Comparison of ENCODE assay signal across 16 mouse cellular contexts in the genomic region with DNA sequence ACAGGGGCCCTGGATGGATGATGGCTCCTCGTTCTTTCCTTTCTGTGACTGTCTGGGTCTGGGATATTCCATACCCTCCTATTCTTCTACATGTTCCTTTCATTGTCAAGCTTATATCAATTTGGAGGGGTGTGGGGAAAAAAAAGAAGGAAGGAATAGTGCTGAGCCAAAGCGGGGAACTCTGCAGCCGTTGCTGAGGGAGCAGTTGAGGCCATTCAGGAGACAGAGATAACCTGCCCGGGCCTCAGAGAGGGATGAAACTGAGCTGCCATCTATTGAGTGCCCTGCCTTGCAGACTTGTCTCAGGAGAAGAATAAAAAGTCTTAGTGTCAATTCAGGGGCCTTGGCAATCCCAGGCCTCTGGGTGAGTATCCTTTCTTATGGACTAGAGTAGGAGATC.
"Had no signal": no experiment of that assay in that cellular context is flagged by ENCODE, and none has a peak within 500 bp of the region (broad histone marks: within the 10 kb centered on the region; RNA-seq: fewer than 3 reads in every experiment).

No protein-coding gene starts in this region.

- H3K4me1 ChIP-seq: stomach, embryonic 15.5 days had no signal

- H3K4me2 ChIP-seq: neural tube, embryonic 13.5 days; neural tube, embryonic 15.5 days; stomach, embryonic 15.5 days had no signal

- H3K4me3 ChIP-seq: neural tube, embryonic 13.5 days; neural tube, embryonic 15.5 days; stomach, embryonic 15.5 days had no signal

- H3K9ac ChIP-seq: neural tube, embryonic 13.5 days; neural tube, embryonic 15.5 days; stomach, embryonic 15.5 days had no signal

- DNase-seq: retina, postnatal 1 day; right cerebral cortex, adult 18-20 months; right cerebral cortex, postnatal 14 days; right cerebral cortex, postnatal 25 days; right cerebral cortex, postnatal 4 days; spleen, adult 18-20 months; thymus, adult 18-20 months; thymus, adult 2 months; thymus, postnatal 14 days; thymus, postnatal 25 days; thymus, postnatal 36 days; thymus, postnatal 4 days had no signal

- H3K36me3 ChIP-seq: neural tube, embryonic 13.5 days; neural tube, embryonic 15.5 days; stomach, embryonic 15.5 days had no signal

- H3K27me3 ChIP-seq: neural tube, embryonic 15.5 days; stomach, embryonic 15.5 days had no signal

- H3K9me3 ChIP-seq: neural tube, embryonic 13.5 days; neural tube, embryonic 15.5 days; stomach, embryonic 15.5 days had no signal

- H3K27ac ChIP-seq: neural tube, embryonic 13.5 days; neural tube, embryonic 15.5 days; stomach, embryonic 15.5 days; stomach, postnatal 0 days had no signal
